In the genomic region with DNA sequence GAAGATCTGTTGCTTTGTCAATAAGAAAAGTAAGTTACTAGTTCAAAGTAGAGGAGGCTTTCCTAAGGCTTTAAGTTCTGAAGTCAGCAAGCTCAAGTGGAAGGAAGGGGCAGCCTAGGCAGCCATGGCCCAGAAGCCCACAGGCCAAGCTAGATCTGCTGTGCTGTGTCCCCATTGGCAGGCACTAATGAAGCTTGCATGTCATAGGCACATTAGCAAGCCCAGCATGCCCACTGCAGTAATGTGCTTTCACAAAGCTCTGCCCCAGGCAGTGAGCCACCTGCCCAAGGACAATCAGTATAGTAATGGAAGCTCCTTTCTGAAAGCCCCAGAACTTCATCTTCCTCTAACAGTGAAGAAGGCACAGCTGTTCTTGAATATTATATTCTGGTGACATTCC, we compare ENCODE assay signal across 24 mouse cellular contexts.
DNase-seq lines count a peak whose midpoint lies in the region; ATAC-seq lines count a peak whose summit lies in the region.
"Had no signal": no experiment of that assay in that cellular context is flagged by ENCODE, and none has a peak within 500 bp of the region (broad histone marks: within the 10 kb centered on the region; RNA-seq: fewer than 3 reads in every experiment).

No protein-coding gene starts in this region.

- ATAC-seq in midbrain, embryonic 12.5 days (ENCODE audit: low FRiP score, low read depth) = peak; percentile 54; the same call in 1 of the 2 replicates
- no peak for ATAC-seq in midbrain, embryonic 16.5 days
- peak; percentile 58; the same call in 1 of the 2 replicates for ATAC-seq in neural tube, embryonic 14.5 days (ENCODE audit: low read depth)
- no peak for ATAC-seq in neural tube, embryonic 15.5 days (ENCODE audit: low FRiP score)
- ATAC-seq: activated CD4-positive, CD25-positive, alpha-beta regulatory T cell, adult 4 months; forebrain, embryonic 14.5 days; forebrain, postnatal 0 days had no signal

- H3K27ac ChIP-seq in midbrain, embryonic 12.5 days (replicated peaks) = no peak overlapping the region
- no peak overlapping the region for H3K27ac ChIP-seq in midbrain, embryonic 16.5 days (ENCODE audit: low read length)
- H3K27ac ChIP-seq in neural tube, embryonic 14.5 days (ENCODE audit: low read depth, low read length) = no peak overlapping the region
- H3K27ac ChIP-seq in neural tube, embryonic 15.5 days (replicated peaks) = no peak overlapping the region
- H3K27ac ChIP-seq: embryonic facial prominence, embryonic 12.5 days; embryonic facial prominence, embryonic 15.5 days; gastrocnemius, adult 2 months; heart, embryonic 15.5 days; hindbrain, embryonic 10.5 days; hindbrain, embryonic 13.5 days had no signal

- no peaks in the 10 kb centered on the region for H3K36me3 ChIP-seq in midbrain, embryonic 12.5 days
- 0 out of 2 replicates have a peak, but pooled peaks cover 2% of the 10 kb centered on the region for H3K36me3 ChIP-seq in midbrain, embryonic 16.5 days (ENCODE audit: control insufficient read depth, insufficient read depth, low read length)
- H3K36me3 ChIP-seq in neural tube, embryonic 14.5 days (ENCODE audit: control insufficient read depth, insufficient read depth, low read length) = no peaks in the 10 kb centered on the region
- H3K36me3 ChIP-seq in neural tube, embryonic 15.5 days = no peaks in the 10 kb centered on the region
- H3K36me3 ChIP-seq: embryonic facial prominence, embryonic 12.5 days; embryonic facial prominence, embryonic 15.5 days; heart, embryonic 12.5 days; heart, embryonic 15.5 days; hindbrain, embryonic 10.5 days; hindbrain, embryonic 13.5 days had no signal

- no peak overlapping the region for H3K4me3 ChIP-seq in midbrain, embryonic 12.5 days
- no peak overlapping the region for H3K4me3 ChIP-seq in midbrain, embryonic 16.5 days (ENCODE audit: low read depth, low read length)
- no peak overlapping the region for H3K4me3 ChIP-seq in neural tube, embryonic 14.5 days (ENCODE audit: low read depth, low read length)
- H3K4me3 ChIP-seq in neural tube, embryonic 15.5 days (replicated peaks) = no peak overlapping the region
- H3K4me3 ChIP-seq: embryonic facial prominence, embryonic 12.5 days; embryonic facial prominence, embryonic 15.5 days; gastrocnemius, adult 2 months; heart, embryonic 12.5 days; heart, embryonic 15.5 days; hindbrain, embryonic 10.5 days; hindbrain, embryonic 13.5 days had no signal

- H3K9me3 ChIP-seq in midbrain, embryonic 12.5 days = 0 out of 2 replicates have a peak, but pooled peaks cover 4% of the 10 kb centered on the region
- H3K9me3 ChIP-seq in midbrain, embryonic 16.5 days (replicated peaks; ENCODE audit: control insufficient read depth, low read length, poor library complexity, severe bottlenecking) = no peaks in the 10 kb centered on the region; the same call in 1 of the 2 replicates
- no peaks in the 10 kb centered on the region for H3K9me3 ChIP-seq in neural tube, embryonic 14.5 days (ENCODE audit: control insufficient read depth, low read length)
- no peaks in the 10 kb centered on the region for H3K9me3 ChIP-seq in neural tube, embryonic 15.5 days (replicated peaks)
- H3K9me3 ChIP-seq: embryonic facial prominence, embryonic 12.5 days; embryonic facial prominence, embryonic 15.5 days; heart, embryonic 15.5 days; hindbrain, embryonic 10.5 days had no signal

- H3K4me2 ChIP-seq in midbrain, embryonic 12.5 days (replicated peaks) = no peak overlapping the region
- H3K4me2 ChIP-seq in midbrain, embryonic 16.5 days (ENCODE audit: low read length) = no peak overlapping the region
- H3K4me2 ChIP-seq in neural tube, embryonic 14.5 days (ENCODE audit: low read depth, low read length) = no peak overlapping the region
- no peak overlapping the region for H3K4me2 ChIP-seq in neural tube, embryonic 15.5 days
- H3K4me2 ChIP-seq: embryonic facial prominence, embryonic 12.5 days; embryonic facial prominence, embryonic 15.5 days; heart, embryonic 12.5 days; heart, embryonic 15.5 days; hindbrain, embryonic 13.5 days had no signal

- no peaks in the 10 kb centered on the region for H3K27me3 ChIP-seq in midbrain, embryonic 12.5 days
- no peaks in the 10 kb centered on the region for H3K27me3 ChIP-seq in midbrain, embryonic 16.5 days (ENCODE audit: control insufficient read depth, insufficient read depth, low read depth, low read length)
- no peaks in the 10 kb centered on the region for H3K27me3 ChIP-seq in neural tube, embryonic 14.5 days (ENCODE audit: control insufficient read depth, insufficient read depth, low read length)
- no peaks in the 10 kb centered on the region for H3K27me3 ChIP-seq in neural tube, embryonic 15.5 days (replicated peaks)
- H3K27me3 ChIP-seq: embryonic facial prominence, embryonic 12.5 days; embryonic facial prominence, embryonic 15.5 days; heart, embryonic 12.5 days; heart, embryonic 15.5 days; hindbrain, embryonic 13.5 days had no signal

- H3K4me1 ChIP-seq in midbrain, embryonic 12.5 days = no peaks in the 10 kb centered on the region
- H3K4me1 ChIP-seq in midbrain, embryonic 16.5 days (ENCODE audit: control insufficient read depth, insufficient read depth, low read length) = no peaks in the 10 kb centered on the region
- H3K4me1 ChIP-seq in neural tube, embryonic 14.5 days (ENCODE audit: control insufficient read depth, insufficient read depth, low read length) = no peaks in the 10 kb centered on the region
- no peaks in the 10 kb centered on the region for H3K4me1 ChIP-seq in neural tube, embryonic 15.5 days
- H3K4me1 ChIP-seq: embryonic facial prominence, embryonic 12.5 days; embryonic facial prominence, embryonic 15.5 days; heart, embryonic 12.5 days; heart, embryonic 15.5 days; hindbrain, embryonic 10.5 days; hindbrain, embryonic 13.5 days had no signal

- H3K9ac ChIP-seq in midbrain, embryonic 12.5 days (replicated peaks) = no peak overlapping the region
- no peak overlapping the region for H3K9ac ChIP-seq in midbrain, embryonic 16.5 days (ENCODE audit: low read depth, low read length)
- no peak overlapping the region for H3K9ac ChIP-seq in neural tube, embryonic 14.5 days (replicated peaks; ENCODE audit: low read depth, low read length)
- H3K9ac ChIP-seq in neural tube, embryonic 15.5 days (replicated peaks) = no peak overlapping the region
- H3K9ac ChIP-seq: embryonic facial prominence, embryonic 12.5 days; embryonic facial prominence, embryonic 15.5 days; forebrain, postnatal 0 days; heart, embryonic 12.5 days; heart, embryonic 15.5 days; hindbrain, embryonic 13.5 days had no signal

- DNase-seq in cerebellum, postnatal 10 days = peak; percentile 6 to 13
- no peak for DNase-seq in cerebellum, adult 9-10 months
- DNase-seq: adrenal gland, adult 8-10 months; adrenal gland, postnatal 25 days; cerebellum, adult 18-20 months; cerebellum, adult 9-11 months; forebrain, postnatal 0 days; gastrocnemius, adult 2 months; gastrocnemius, postnatal 14 days; heart, adult 11 months; heart, postnatal 10 days; heart, postnatal 36 days had no signal

Comparison
In these comparisons a context has a peak if more than half of its experiments do, and no peak if none do; other contexts are left out.
1. ATAC-seq: peak in midbrain, embryonic 12.5 days (single experiment) and neural tube, embryonic 14.5 days (single experiment); none in midbrain, embryonic 16.5 days (single experiment) and neural tube, embryonic 15.5 days (single experiment).